In genomic region chr8:92850239-92850638, GRCm38 (mm10) we compare ENCODE assay signal across 8 mouse cellular contexts. TPM values are rescaled to one million over a fixed set of nuclear protein-coding genes. Genes with fewer than 3 reads are reported as not detected.
DNase-seq lines count a peak whose midpoint lies in the region; ATAC-seq lines count a peak whose summit lies in the region.

No protein-coding gene starts in this region.

- H3K9me3 ChIP-seq in forebrain, embryonic 13.5 days (replicated peaks): no peaks in the 10 kb centered on the region
- no peaks in the 10 kb centered on the region for H3K9me3 ChIP-seq in forebrain, embryonic 11.5 days (ENCODE audit: control insufficient read depth, low read length)
- H3K9me3 ChIP-seq in kidney, embryonic 14.5 days (ENCODE audit: control insufficient read depth, low read length): no peaks in the 10 kb centered on the region
- H3K9me3 ChIP-seq in limb, embryonic 10.5 days (replicated peaks): no peaks in the 10 kb centered on the region

- no peak overlapping the region for H3K9ac ChIP-seq in forebrain, embryonic 13.5 days
- no peak overlapping the region for H3K9ac ChIP-seq in forebrain, embryonic 11.5 days (ENCODE audit: low read length)
- no peak overlapping the region for H3K9ac ChIP-seq in kidney, embryonic 14.5 days (ENCODE audit: low read depth, low read length)

- peaks cover 18% of the 10 kb centered on the region for H3K4me1 ChIP-seq in forebrain, embryonic 13.5 days
- H3K4me1 ChIP-seq in forebrain, embryonic 11.5 days (replicated peaks; ENCODE audit: control insufficient read depth, insufficient read depth, low read length): peaks cover 2% of the 10 kb centered on the region; the same call in 1 of the 2 replicates
- H3K4me1 ChIP-seq in kidney, embryonic 14.5 days (ENCODE audit: control insufficient read depth, insufficient read depth, low read length): peaks cover 51% of the 10 kb centered on the region
- peaks cover 11% of the 10 kb centered on the region for H3K4me1 ChIP-seq in limb, embryonic 10.5 days

- peak; percentile 54 for ATAC-seq in forebrain, embryonic 13.5 days
- no peak for ATAC-seq in forebrain, embryonic 11.5 days (replicated peaks; ENCODE audit: low FRiP score)
- peak; percentile 10; the same call in 1 of the 2 replicates for ATAC-seq in kidney, embryonic 14.5 days (ENCODE audit: low FRiP score, low TSS enrichment)

- peaks cover 11% of the 10 kb centered on the region; the same call in 1 of the 2 replicates for H3K27me3 ChIP-seq in forebrain, embryonic 13.5 days
- peaks cover 2% of the 10 kb centered on the region; the same call in 1 of the 2 replicates for H3K27me3 ChIP-seq in forebrain, embryonic 11.5 days (ENCODE audit: control insufficient read depth, insufficient read depth, low read length)
- no peaks in the 10 kb centered on the region for H3K27me3 ChIP-seq in kidney, embryonic 14.5 days (ENCODE audit: control insufficient read depth, insufficient read depth, low read length)
- H3K27me3 ChIP-seq in limb, embryonic 10.5 days (ENCODE audit: low read depth, poor library complexity, severe bottlenecking): no peaks in the 10 kb centered on the region

- no peak overlapping the region for H3K4me2 ChIP-seq in forebrain, embryonic 13.5 days
- no peak overlapping the region for H3K4me2 ChIP-seq in forebrain, embryonic 11.5 days (ENCODE audit: low read depth, low read length, severe bottlenecking)
- H3K4me2 ChIP-seq in kidney, embryonic 14.5 days (replicated peaks; ENCODE audit: low read depth, low read length): no peak overlapping the region

- no peak overlapping the region for H3K4me3 ChIP-seq in forebrain, embryonic 13.5 days
- H3K4me3 ChIP-seq in forebrain, embryonic 11.5 days (ENCODE audit: low read depth, low read length): no peak overlapping the region
- H3K4me3 ChIP-seq in kidney, embryonic 14.5 days (ENCODE audit: low read length): no peak overlapping the region
- H3K4me3 ChIP-seq in limb, embryonic 10.5 days: no peak overlapping the region

- H3K27ac ChIP-seq in forebrain, embryonic 13.5 days: no peak overlapping the region
- H3K27ac ChIP-seq in forebrain, embryonic 11.5 days (ENCODE audit: low read depth, low read length): no peak overlapping the region
- peak overlapping the region; percentile 42; the same call in 1 of the 2 replicates for H3K27ac ChIP-seq in kidney, embryonic 14.5 days (ENCODE audit: low read depth, low read length)
- no peak overlapping the region for H3K27ac ChIP-seq in limb, embryonic 10.5 days

- 76% methylated on average over 4 of the region's 4 CpGs for WGBS in forebrain, embryonic 13.5 days
- WGBS in forebrain, embryonic 11.5 days: 90% methylated on average over 4 of the region's 4 CpGs
- WGBS in kidney, embryonic 14.5 days: 56% methylated on average over 4 of the region's 4 CpGs
- WGBS in limb, embryonic 10.5 days: 85% methylated on average over 4 of the region's 4 CpGs

- no peaks in the 10 kb centered on the region for H3K36me3 ChIP-seq in forebrain, embryonic 13.5 days (ENCODE audit: poor library complexity, severe bottlenecking)
- no peaks in the 10 kb centered on the region for H3K36me3 ChIP-seq in forebrain, embryonic 11.5 days (ENCODE audit: control insufficient read depth, insufficient read depth, low read length)
- peaks cover 19% of the 10 kb centered on the region for H3K36me3 ChIP-seq in kidney, embryonic 14.5 days (ENCODE audit: control insufficient read depth, insufficient read depth, low read length)
- H3K36me3 ChIP-seq in limb, embryonic 10.5 days: peaks cover 94% of the 10 kb centered on the region

- DNase-seq in forebrain, embryonic 11.5 days (ENCODE audit: low spot score): no peak
- peak; percentile 50 to 67 for DNase-seq in cerebellum, postnatal 4 days (ENCODE audit: low spot score in 2 of 2)
- DNase-seq in heart, adult 8-10 months (ENCODE audit: low spot score): peak; percentile 93
- peak; percentile 26 for DNase-seq in limb, embryonic 10.5 days (ENCODE audit: low spot score)
- DNase-seq in right cerebral cortex, postnatal 10 days (ENCODE audit: low spot score in 2 of 2): peak; percentile 91 to 92
- no peak for DNase-seq in thymus, postnatal 4 days

RNA-seq across cellular contexts. Expression of gene Lpcat2, which starts 4.9 kb away (rescaled TPM):
- 4.1 and 4.6 TPM in 2 replicates for polyA plus RNA-seq in forebrain, embryonic 13.5 days (2015; fragmentation: Nextera tagmentation; extraction: Ambion mirVana)
- 3.2 and 3.9 TPM in 2 replicates for polyA plus RNA-seq in forebrain, embryonic 11.5 days (2014; fragmentation: Nextera tagmentation; extraction: Ambion mirVana)
- total RNA-seq in heart, adult 8-10 months (2022): 1 to 10 TPM in 2 of 4 experiments, under 1 TPM in 2; 0.72 to 3.4 (median 1.0) TPM
- polyA plus RNA-seq in kidney, embryonic 14.5 days (2014; fragmentation: Nextera tagmentation; extraction: Ambion mirVana): 4.0 and 7.0 TPM in 2 replicates
- 6.0 and 7.8 TPM in 2 replicates for polyA plus RNA-seq in limb, embryonic 10.5 days (2016; fragmentation: Nextera tagmentation; extraction: Ambion mirVana)

RNA-seq across cellular contexts. Expression of gene Mmp2, which starts 23.1 kb away (rescaled TPM):
- polyA plus RNA-seq in forebrain, embryonic 13.5 days (2015; fragmentation: Nextera tagmentation; extraction: Ambion mirVana): 9.3 and 9.5 TPM in 2 replicates
- 40.4 and 43.9 TPM in 2 replicates for polyA plus RNA-seq in forebrain, embryonic 11.5 days (2014; fragmentation: Nextera tagmentation; extraction: Ambion mirVana)
- total RNA-seq in heart, adult 8-10 months (2022): 10 to 100 TPM; 40.5 to 55.1 (median 51.2) TPM
- polyA plus RNA-seq in kidney, embryonic 14.5 days (2014; fragmentation: Nextera tagmentation; extraction: Ambion mirVana): 131 and 162 TPM in 2 replicates
- 220 and 238 TPM in 2 replicates for polyA plus RNA-seq in limb, embryonic 10.5 days (2016; fragmentation: Nextera tagmentation; extraction: Ambion mirVana)

RNA-seq across cellular contexts. Expression of gene Capns2, which starts 51.0 kb away (rescaled TPM):
- not detected in 2 replicates for polyA plus RNA-seq in forebrain, embryonic 13.5 days (2015; fragmentation: Nextera tagmentation; extraction: Ambion mirVana)
- polyA plus RNA-seq in forebrain, embryonic 11.5 days (2014; fragmentation: Nextera tagmentation; extraction: Ambion mirVana): not detected in 2 replicates
- not detected for total RNA-seq in heart, adult 8-10 months (2022)
- 0.20 and 0.72 TPM in 2 replicates for polyA plus RNA-seq in kidney, embryonic 14.5 days (2014; fragmentation: Nextera tagmentation; extraction: Ambion mirVana)
- polyA plus RNA-seq in limb, embryonic 10.5 days (2016; fragmentation: Nextera tagmentation; extraction: Ambion mirVana): 0.43 and 0.49 TPM in 2 replicates

Comparison
In these comparisons a context has a peak if more than half of its experiments do, and no peak if none do; other contexts are left out.
1. DNase-seq: peak in cerebellum, postnatal 4 days (2 of 2), heart, adult 8-10 months (single experiment), limb, embryonic 10.5 days (single experiment) and right cerebral cortex, postnatal 10 days (2 of 2); none in forebrain, embryonic 11.5 days (single experiment) and thymus, postnatal 4 days (single experiment).